Mouse (Mus musculus) stomach, embryonic 15.5 days (tissue): Measurements from ENCODE around the gene Mapk8ip2. TPM values are rescaled to one million over a fixed set of nuclear protein-coding genes. Genes with fewer than 3 reads are reported as not detected.
"Not testable (repeated sequence)": the region's sequence is repeated elsewhere in the genome, so short reads cannot be mapped to it uniquely, and the experiment has no call there.

Experiments used
- ATAC-seq: fragments of 200-750 bp; cut with Nextera tagmentation; 2 replicates; pipeline ENCODE4 v1.8.0; 2017; ENCODE audit warnings: low read depth, moderate number of reproducible peaks, moderate TSS enrichment; ENCODE audit not compliant: insufficient read depth, low FRiP score
- H3K27ac ChIP-seq: fragments of 300-500 bp; sonication (generic); 2 replicates; pipeline ENCODE4 v1.5.1; 2015; ENCODE audit warnings: mild to moderate bottlenecking, inconsistent platforms
- H3K27me3 ChIP-seq: fragments of 300-500 bp; sonication (generic); replicated peaks from 2 replicates; pipeline ENCODE4 v1.6.1; 2015; ENCODE audit warnings: inconsistent platforms
- H3K36me3 ChIP-seq: fragments of 300-500 bp; sonication (generic); 2 replicates; pipeline ENCODE4 v1.6.1; 2015; ENCODE audit warnings: inconsistent platforms
- H3K4me1 ChIP-seq: fragments of 300-500 bp; sonication (generic); 2 replicates; pipeline ENCODE4 v1.6.1; 2015; ENCODE audit warnings: inconsistent platforms
- H3K4me2 ChIP-seq: fragments of 300-500 bp; sonication (generic); 2 replicates; pipeline ENCODE4 v1.6.1; 2015; ENCODE audit warnings: mild to moderate bottlenecking, inconsistent platforms
- H3K4me3 ChIP-seq: fragments of 300-500 bp; sonication (generic); replicated peaks from 2 replicates; pipeline ENCODE4 v1.5.1; 2015; ENCODE audit warnings: inconsistent platforms
- H3K9ac ChIP-seq: fragments of 300-500 bp; sonication (generic); 2 replicates; pipeline ENCODE4 v1.6.1; 2015; ENCODE audit warnings: inconsistent platforms
- H3K9me3 ChIP-seq: fragments of 300-500 bp; sonication (generic); 2 replicates; pipeline ENCODE4 v1.6.1; 2016; ENCODE audit warnings: inconsistent platforms
- WGBS: fragments of 180-500 bp; shearing (Covaris S2); methylation state at CpG from one replicate; pipeline ENCODE4 v1.1.7; 2015; 5-methylcytosine and 5-hydroxymethylcytosine counted together
- polyA plus RNA-seq: library from polyadenylated mRNA; unstranded; fragments of >200 nt; fragmentation: Nextera tagmentation; extraction: Ambion mirVana; gene quantifications from 2 replicates; pipeline ENCODE4 v1.2.1, GENCODE M21; 2015

Gene Mapk8ip2
- polyA plus RNA-seq, 1 experiment from 2014 or later = 3.7 TPM

DNA sequence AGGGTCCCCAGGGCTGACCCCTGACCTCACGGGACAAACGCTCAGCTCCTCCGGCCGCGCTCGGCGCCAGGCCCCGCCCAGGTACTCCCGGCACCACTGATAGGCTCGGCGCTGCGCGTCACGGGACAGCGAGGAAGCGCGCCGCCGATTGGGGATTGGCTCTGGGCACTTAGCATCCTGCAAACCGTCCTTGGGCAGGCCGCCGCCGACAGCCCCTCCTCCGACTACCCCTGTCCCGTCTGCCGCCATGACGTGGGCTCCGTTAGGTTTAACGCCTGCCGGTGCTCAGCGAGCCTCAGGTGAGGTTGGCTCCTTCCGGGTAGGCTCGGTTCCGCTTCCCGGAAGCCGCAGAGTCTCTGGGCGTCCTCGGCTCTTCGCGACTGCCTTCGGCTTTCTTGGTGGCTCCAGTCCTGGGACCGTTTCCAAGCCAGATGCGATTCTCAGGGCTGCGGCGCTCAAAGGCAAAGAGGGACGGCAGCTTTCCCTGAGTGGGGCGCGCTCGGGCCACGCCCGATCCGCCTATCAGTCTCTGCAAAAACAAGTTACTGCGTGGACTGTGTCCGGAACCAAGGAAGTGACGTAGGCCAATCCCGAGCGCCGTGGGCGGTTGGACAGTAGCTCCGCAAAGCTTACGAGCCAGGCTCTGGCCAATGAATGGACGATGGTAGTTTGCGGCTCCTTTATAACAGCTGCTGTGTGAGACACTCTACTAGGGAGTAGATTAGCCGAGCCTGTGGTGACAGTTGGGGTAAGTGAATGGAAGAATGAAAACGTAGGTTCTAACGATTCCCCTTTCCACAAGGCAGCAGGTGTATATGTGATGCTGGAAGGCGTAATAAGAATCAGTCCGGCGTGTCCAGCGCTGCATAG lies 24.1 kb upstream of the Mapk8ip2 start, which contains the start of the genes C730034F03Rik, Gm44502 and Chkb:
Gene C730034F03Rik, plus strand, starts transcription at position 238 of the 870 bp plus-strand sequence.
Gene Gm44502, minus strand, starts transcription at position 345 of the 870 bp plus-strand sequence.
Gene Chkb, minus strand, starts transcription at position 557 of the 870 bp plus-strand sequence.
- Histone ChIP-seq H3K27me3 (no peaks in the 10 kb centered on the region), H3K27ac (peak within 1 kb of the TSS; percentile 98), H3K4me3 (peak within 1 kb of the TSS; percentile 73), H3K36me3 (0 out of 2 replicates have a peak, but pooled peaks cover 4% of the 10 kb centered on the region), H3K9me3 (no peaks in the 10 kb centered on the region), H3K4me2 (peak within 1 kb of the TSS; percentile 94), H3K9ac (peak within 1 kb of the TSS; percentile 62), H3K4me1 (peaks cover 7% of the 10 kb centered on the region)
- peak; percentile 93 for ATAC-seq
- WGBS = under 1% methylated on average over 70 of the region's 70 CpGs

DNA sequence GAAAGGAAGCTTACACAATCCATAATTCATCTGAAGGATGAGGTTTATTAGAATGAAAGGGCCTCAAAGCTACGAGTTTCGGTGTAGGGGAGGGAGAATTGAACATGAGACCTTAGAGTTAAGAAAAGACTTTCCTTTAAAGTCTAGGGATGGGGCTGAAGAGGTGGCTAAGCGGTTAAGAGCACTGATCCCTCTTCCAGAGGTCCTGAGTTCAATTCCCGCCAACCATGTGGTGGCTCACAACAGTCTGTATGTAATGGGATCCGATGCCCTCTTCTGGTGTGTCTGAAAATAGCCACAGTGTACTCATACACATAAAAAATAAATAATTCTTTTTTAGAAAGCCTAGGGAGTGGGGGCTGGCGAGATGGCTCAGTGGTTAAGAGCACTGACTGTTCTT lies 23.4 kb upstream of the Mapk8ip2 start:
- Histone ChIP-seq H3K27me3 (no peaks in the 10 kb centered on the region), H3K4me2 (peak overlapping the region; percentile 94), H3K4me3 (peak overlapping the region; percentile 73), H3K9ac (peak overlapping the region; percentile 62; the same call in 1 of the 2 replicates), H3K36me3 (0 out of 2 replicates have a peak, but pooled peaks cover 4% of the 10 kb centered on the region), H3K9me3 (no peaks in the 10 kb centered on the region), H3K4me1 (peaks cover 7% of the 10 kb centered on the region), H3K27ac (peak overlapping the region; percentile 98)
- 36% methylated on average over 6 of the region's 6 CpGs for WGBS
- ATAC-seq = no peak

DNA sequence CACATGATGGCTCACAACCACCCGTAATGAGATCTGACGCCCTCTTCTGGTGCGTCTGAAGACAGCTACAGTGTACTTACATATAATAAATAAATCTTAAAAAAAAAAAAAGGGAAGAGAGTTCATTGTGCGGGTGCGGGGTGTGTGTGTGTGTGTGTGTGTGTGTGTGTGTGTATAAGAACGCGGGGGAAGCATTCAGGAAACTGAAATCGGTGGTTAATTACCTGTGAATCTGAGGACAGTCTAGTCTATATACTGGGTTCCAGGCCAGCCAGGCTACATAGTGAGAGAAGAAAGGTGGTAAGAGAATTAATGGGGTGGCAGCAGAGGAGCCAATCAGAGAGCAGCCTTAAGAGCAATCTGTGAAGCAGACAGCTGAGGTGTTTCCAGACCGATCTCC lies 22.9 kb upstream of the Mapk8ip2 start:
- not testable (repeated sequence) for H3K4me3 ChIP-seq, H3K36me3 ChIP-seq, ATAC-seq, H3K9ac ChIP-seq, H3K27me3 ChIP-seq, H3K4me2 ChIP-seq, H3K27ac ChIP-seq, H3K4me1 ChIP-seq, H3K9me3 ChIP-seq
- WGBS = 79% methylated on average over 9 of the region's 9 CpGs

DNA sequence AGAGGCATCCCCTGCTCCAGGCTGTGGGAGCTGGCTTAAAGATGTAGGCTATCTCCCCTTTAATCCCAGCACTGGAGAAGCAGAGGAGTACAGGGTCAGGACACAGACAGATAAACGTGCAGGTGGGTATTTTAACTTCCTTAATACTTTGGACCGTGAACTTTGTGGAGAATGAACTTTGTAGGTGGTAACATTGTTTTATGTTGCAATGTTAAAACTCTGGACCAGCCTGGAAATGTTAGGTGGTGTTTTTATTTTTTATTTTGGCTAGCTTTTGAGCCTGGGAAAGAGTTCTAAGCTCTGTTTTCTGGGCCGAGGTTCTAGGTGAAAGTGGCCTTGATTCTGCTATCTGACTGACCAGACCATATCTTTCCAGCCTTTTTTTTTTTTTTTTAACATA lies 22.4 kb upstream of the Mapk8ip2 start:
- Histone ChIP-seq H3K4me3 (no peak overlapping the region), H3K9ac (no peak overlapping the region), H3K27me3 (no peaks in the 10 kb centered on the region), H3K27ac (no peak overlapping the region), H3K9me3 (no peaks in the 10 kb centered on the region), H3K4me2 (no peak overlapping the region), H3K36me3 (0 out of 2 replicates have a peak, but pooled peaks cover 3% of the 10 kb centered on the region), H3K4me1 (peaks cover 7% of the 10 kb centered on the region)
- WGBS = 84% methylated on average over 3 of the region's 3 CpGs
- no peak for ATAC-seq

DNA sequence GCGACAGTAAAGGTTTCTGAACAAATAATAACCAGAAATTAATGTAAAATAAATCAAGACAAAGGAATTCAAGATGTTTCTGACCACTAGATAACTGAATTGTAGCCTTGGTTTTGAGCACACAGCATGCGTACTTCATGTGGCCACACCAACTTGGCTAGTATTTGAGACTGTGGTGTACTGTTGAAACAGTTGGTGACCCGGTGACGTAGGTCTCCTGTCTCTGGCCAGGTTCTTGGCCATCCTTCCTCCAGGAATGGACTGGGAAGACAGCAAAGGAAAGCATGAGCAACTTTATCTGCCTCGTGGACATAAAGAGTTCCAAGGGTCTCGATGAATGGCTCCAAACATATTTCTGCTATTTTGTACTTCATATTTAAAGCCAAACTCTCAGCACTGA lies 21.9 kb upstream of the Mapk8ip2 start:
- no peak for ATAC-seq
- Histone ChIP-seq H3K9ac (no peak overlapping the region), H3K4me3 (no peak overlapping the region), H3K36me3 (no peaks in the 10 kb centered on the region), H3K4me1 (peaks cover 7% of the 10 kb centered on the region), H3K27me3 (no peaks in the 10 kb centered on the region), H3K27ac (no peak overlapping the region; the same call in 1 of the 2 replicates), H3K4me2 (no peak overlapping the region), H3K9me3 (no peaks in the 10 kb centered on the region)
- 93% methylated on average over 6 of the region's 6 CpGs for WGBS

DNA sequence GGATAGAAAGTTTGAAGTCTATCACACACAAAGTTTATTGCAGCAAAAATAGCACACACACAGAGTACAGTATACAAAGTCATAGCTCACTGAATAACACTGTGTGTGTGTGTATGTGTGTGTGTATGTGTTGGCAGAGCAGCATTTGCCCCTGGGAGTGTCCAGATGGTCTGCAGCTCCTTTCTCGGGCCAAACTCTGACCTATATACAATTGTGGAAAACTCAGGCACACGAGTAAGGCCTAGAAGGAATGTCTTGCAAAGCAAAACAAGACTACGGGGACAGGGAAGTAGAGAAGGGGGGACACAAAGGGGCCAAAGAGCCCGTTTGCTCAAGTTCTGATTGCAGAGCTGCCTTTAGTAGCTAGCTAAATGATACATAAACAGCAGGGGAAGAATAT lies 20.8 kb upstream of the Mapk8ip2 start:
- Histone ChIP-seq H3K9ac (no peak overlapping the region), H3K9me3 (no peaks in the 10 kb centered on the region), H3K4me2 (no peak overlapping the region), H3K4me1 (peaks cover 7% of the 10 kb centered on the region), H3K36me3 (no peaks in the 10 kb centered on the region), H3K27me3 (no peaks in the 10 kb centered on the region), H3K4me3 (no peak overlapping the region), H3K27ac (no peak overlapping the region)
- whole genome bisulfite sequencing = 79% methylated on average over 4 of the region's 4 CpGs
- no peak for ATAC-seq

DNA sequence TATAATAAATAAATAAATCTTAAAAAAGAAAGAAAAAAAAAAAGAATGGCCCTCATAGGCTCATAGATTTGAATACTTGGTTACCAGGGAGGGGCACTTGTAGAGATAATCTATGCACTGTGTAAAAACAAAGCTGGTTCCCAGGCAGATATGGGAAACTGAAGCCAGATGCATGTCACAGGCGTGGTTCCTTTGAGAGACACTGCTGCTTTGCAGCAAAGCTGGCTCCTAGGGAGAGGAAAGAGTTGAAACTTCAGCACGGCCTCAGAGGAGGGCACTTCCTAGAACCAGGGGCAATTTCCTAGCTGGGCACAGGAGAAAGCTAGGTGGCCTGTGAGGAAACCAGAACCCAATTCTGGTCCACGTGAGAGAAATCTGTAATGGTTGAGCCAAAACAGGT lies 19.6 kb upstream of the Mapk8ip2 start:
- 56% methylated on average over 3 of the region's 3 CpGs for WGBS
- Histone ChIP-seq H3K27me3 (no peaks in the 10 kb centered on the region), H3K9ac (no peak overlapping the region), H3K27ac (no peak overlapping the region), H3K4me1 (no peaks in the 10 kb centered on the region), H3K4me3 (no peak overlapping the region), H3K36me3 (no peaks in the 10 kb centered on the region), H3K4me2 (no peak overlapping the region), H3K9me3 (no peaks in the 10 kb centered on the region)
- ATAC-seq = no peak

DNA sequence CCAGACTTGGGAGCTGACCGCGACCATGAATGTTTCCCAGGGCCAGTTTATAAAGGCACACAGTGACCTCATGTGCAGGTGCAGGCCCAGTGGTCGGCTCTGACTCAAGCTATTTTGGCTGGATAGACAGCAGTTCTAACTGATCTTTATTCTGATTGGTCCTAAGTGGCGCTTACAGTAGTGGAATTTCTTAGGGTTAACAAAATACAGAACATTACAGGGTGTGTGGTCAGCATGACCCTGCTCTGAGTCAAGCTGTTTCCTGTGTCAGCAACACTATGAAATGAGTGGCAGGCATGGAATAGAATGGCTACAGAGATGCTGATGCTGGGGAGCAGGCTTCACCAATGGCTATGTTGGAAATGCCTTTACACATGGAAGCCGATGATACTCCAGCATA lies 17.8 kb upstream of the Mapk8ip2 start:
- Histone ChIP-seq H3K27ac (no peak overlapping the region), H3K9me3 (no peaks in the 10 kb centered on the region), H3K4me3 (no peak overlapping the region), H3K27me3 (no peaks in the 10 kb centered on the region), H3K4me1 (no peaks in the 10 kb centered on the region), H3K9ac (no peak overlapping the region), H3K4me2 (no peak overlapping the region), H3K36me3 (no peaks in the 10 kb centered on the region)
- no peak for ATAC-seq
- 80% methylated on average over 5 of the region's 5 CpGs for WGBS

DNA sequence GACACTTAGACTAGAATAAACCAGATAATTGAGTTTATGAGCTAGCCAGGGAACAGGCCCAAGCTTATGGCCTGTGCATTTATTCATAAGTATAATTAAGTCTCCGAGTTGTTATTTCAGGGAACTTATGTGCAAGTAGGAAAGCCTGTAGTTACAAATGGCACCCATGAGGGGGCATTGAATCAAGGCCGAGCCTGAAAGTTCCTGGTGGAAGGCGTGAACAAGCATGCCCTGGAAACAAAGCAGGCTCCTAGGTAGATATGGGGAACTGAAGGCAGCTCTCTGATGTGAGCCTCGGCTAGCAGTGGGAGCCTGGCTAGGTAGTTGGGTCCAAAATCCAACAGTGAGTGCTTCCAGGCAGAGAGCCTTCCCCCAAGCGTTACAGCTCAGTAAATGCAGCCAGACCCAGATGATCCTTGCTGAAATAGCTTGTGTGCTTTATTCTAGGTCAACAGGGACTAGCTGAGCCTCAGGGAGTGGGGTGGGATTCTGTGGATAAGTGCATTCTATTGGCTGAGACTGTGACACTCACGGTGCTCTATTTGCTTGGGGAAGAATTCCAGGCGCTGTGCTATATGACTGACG lies 11.1 kb upstream of the Mapk8ip2 start:
- Histone ChIP-seq H3K27ac (no peak overlapping the region), H3K9me3 (no peaks in the 10 kb centered on the region), H3K36me3 (no peaks in the 10 kb centered on the region), H3K4me2 (no peak overlapping the region), H3K27me3 (no peaks in the 10 kb centered on the region), H3K4me1 (no peaks in the 10 kb centered on the region), H3K9ac (no peak overlapping the region), H3K4me3 (no peak overlapping the region)
- 38% methylated on average over 8 of the region's 8 CpGs for WGBS
- no peak for ATAC-seq

DNA sequence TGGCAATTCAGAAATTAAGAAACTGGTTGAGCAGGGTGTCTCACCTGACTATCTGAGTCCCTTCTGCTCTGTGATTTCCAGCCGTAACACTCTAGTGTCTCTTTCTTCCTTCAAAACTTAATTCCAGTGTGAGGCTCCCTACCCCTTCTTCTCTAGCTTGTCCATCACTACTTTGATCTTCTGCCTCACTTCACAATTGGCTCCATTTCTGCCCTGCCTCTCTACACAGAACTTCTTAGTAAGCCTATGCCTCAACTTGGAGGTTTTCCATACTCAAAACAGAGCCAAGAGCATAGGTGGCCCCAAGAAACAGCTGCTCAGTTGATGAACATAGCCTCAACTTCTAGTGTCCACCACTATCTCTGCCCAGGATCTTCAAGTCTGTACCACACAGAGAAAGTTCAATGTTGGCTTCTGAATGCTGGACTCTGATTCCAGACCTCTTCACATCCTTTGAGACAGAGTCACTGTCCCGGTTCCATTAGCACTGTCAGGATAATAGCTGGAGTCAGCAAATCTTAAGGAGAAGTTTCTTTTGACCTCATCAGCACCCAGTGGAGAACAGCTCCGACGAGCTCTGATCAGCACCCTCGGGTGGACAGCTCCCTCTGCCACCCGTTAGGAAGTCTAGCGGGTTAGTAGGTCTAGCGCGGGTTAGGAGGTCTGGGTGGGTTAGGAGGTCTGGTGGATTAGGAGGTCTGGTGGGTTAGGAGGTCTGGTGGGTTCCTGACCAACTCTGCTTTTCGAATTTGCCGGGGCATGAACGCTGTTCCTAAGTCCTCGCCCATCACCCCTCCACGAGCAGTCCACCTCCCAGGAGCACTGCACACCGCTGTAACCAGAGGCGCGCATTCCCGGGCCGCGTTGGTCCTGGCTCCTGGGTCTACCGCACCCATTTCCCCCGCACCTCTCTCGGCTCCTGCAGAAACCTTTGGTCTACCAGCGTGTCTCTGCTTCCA lies 528 bp upstream of the Mapk8ip2 start:
- H3K9me3 ChIP-seq = no peaks in the 10 kb centered on the region

DNA sequence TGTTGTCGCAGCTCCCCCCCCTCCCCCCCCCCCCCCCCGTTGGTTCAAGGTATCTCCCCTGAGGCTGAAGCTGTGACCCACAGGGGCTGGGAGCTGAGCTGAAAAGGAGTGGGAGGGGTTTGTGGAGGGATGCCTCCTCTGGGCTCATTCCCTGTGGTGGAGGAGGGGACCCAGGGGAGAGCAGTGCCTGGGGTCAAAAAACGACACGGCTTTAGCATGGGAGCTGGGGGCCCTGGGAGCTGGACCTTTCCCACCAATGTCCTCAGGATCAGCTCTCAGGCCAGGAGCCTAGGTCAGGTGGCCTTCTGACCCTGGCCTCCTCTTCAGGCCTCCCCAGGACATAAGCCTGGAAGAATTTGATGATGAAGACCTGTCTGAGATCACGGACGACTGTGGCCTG lies 1.1 kb downstream of the Mapk8ip2 start:
- WGBS = 29% methylated on average over 4 of the region's 6 CpGs
- H3K27ac ChIP-seq = no peak overlapping the region
- H3K4me3 ChIP-seq = no peak overlapping the region
- H3K9ac ChIP-seq = no peak overlapping the region
- peak overlapping the region; percentile 82; the same call in 1 of the 2 replicates for H3K4me2 ChIP-seq
- no peaks in the 10 kb centered on the region for H3K36me3 ChIP-seq
- peaks cover 25% of the 10 kb centered on the region for H3K27me3 ChIP-seq
- no peak for ATAC-seq
- peaks cover 9% of the 10 kb centered on the region for H3K4me1 ChIP-seq
- H3K9me3 ChIP-seq = no peaks in the 10 kb centered on the region

More for the DNA sequence above, 528 bp upstream of the Mapk8ip2 start:
- no peaks in the 10 kb centered on the region for H3K36me3 ChIP-seq
- H3K27ac ChIP-seq = no peak overlapping the region
- H3K4me1 ChIP-seq = peaks cover 9% of the 10 kb centered on the region
- peak overlapping the region; percentile 46 for H3K4me3 ChIP-seq
- 4% methylated on average over 24 of the region's 24 CpGs for WGBS
- 0 out of 2 replicates have a peak, but pooled peaks have one; percentile 50 for ATAC-seq
- no peak overlapping the region for H3K9ac ChIP-seq
- H3K4me2 ChIP-seq = peak overlapping the region; percentile 82
- peaks cover 25% of the 10 kb centered on the region for H3K27me3 ChIP-seq
